In genomic region chr2:103018817-103019494, GRCm38 (mm10) we compare ENCODE assay signal across 9 mouse cellular contexts. TPM values are rescaled to one million over a fixed set of nuclear protein-coding genes. Genes with fewer than 3 reads are reported as not detected.
A peak's percentile ranks its signal among the peaks of the same experiment; 100 is the strongest.
DNase-seq lines count a peak whose midpoint lies in the region; ATAC-seq and TF ChIP-seq lines count a peak whose summit lies in the region.
"Had no signal": no experiment of that assay in that cellular context is flagged by ENCODE, and none has a peak within 500 bp of the region (broad histone marks: within the 10 kb centered on the region; RNA-seq: fewer than 3 reads in every experiment).

No protein-coding gene starts in this region.

- no peaks in the 10 kb centered on the region for H3K27me3 ChIP-seq in cerebellum, adult 2 months (ENCODE audit: control insufficient read depth, insufficient read depth, low read length)
- H3K27me3 ChIP-seq in neural tube, embryonic 14.5 days (ENCODE audit: control insufficient read depth, insufficient read depth, low read length) = no peaks in the 10 kb centered on the region
- H3K27me3 ChIP-seq: liver, embryonic 13.5 days had no signal

- H3K4me1 ChIP-seq in cerebellum, adult 2 months (ENCODE audit: control insufficient read depth, insufficient read depth, low read length) = no peaks in the 10 kb centered on the region
- H3K4me1 ChIP-seq in neural tube, embryonic 14.5 days (ENCODE audit: control insufficient read depth, insufficient read depth, low read length) = no peaks in the 10 kb centered on the region

- 0 out of 2 replicates have a peak, but pooled peaks have one; percentile 30 for ATAC-seq in neural tube, embryonic 14.5 days (ENCODE audit: low read depth)

- H3K36me3 ChIP-seq in neural tube, embryonic 14.5 days (ENCODE audit: control insufficient read depth, insufficient read depth, low read length) = no peaks in the 10 kb centered on the region

- TF ChIP-seq CTCF in cerebellum, adult 2 months (IDR thresholded peaks at IDR 0.05; ENCODE audit: borderline replicate concordance, insufficient read depth, low read depth, low read length) = peak; percentile 27; the same call in 1 of the 2 replicates
- peak; percentile 79 for TF ChIP-seq CTCF in layer of hippocampus, adult 2 months (conservative IDR thresholded peaks at IDR 0.05)

- H3K4me3 ChIP-seq in cerebellum, adult 2 months (replicated peaks; ENCODE audit: insufficient read depth, low read depth, low read length) = no peak overlapping the region
- H3K4me3 ChIP-seq in layer of hippocampus, adult 2 months = no peak overlapping the region
- H3K4me3 ChIP-seq in neural tube, embryonic 14.5 days (ENCODE audit: low read depth, low read length) = no peak overlapping the region
- H3K4me3 ChIP-seq: liver, embryonic 13.5 days had no signal

- DNase-seq in cerebellum, adult 2 months = no peak
- DNase-seq in cerebellum, postnatal 36 days = no peak
- DNase-seq in layer of hippocampus, adult 2 months (ENCODE audit: low spot score in 2 of 2) = peak in 1 of 2 experiments; percentile 13
- no peak for DNase-seq in layer of hippocampus, adult 9-10 months (ENCODE audit: low spot score)
- peak; percentile 41 for DNase-seq in fibroblast of lung, adult 2 months (ENCODE audit: low read depth)
- no peak for DNase-seq in c-Kit-positive CD71-positive TER-119-positive erythroid progenitor cells, embryonic 14.5 days (ENCODE audit: low spot score)
- no peak for DNase-seq in adrenal gland, postnatal 10 days
- DNase-seq: liver, embryonic 13.5 days had no signal

- WGBS in cerebellum, adult 2 months = 67% methylated on average over 9 of the region's 9 CpGs
- 73% methylated on average over 9 of the region's 9 CpGs for WGBS in neural tube, embryonic 14.5 days

- no peak overlapping the region for H3K9ac ChIP-seq in neural tube, embryonic 14.5 days (replicated peaks; ENCODE audit: low read depth, low read length)
- H3K9ac ChIP-seq: liver, embryonic 13.5 days had no signal

- no peak overlapping the region for H3K27ac ChIP-seq in cerebellum, adult 2 months (ENCODE audit: insufficient read depth, low read length)
- no peak overlapping the region for H3K27ac ChIP-seq in layer of hippocampus, adult 2 months
- no peak overlapping the region for H3K27ac ChIP-seq in neural tube, embryonic 14.5 days (ENCODE audit: low read depth, low read length)
- H3K27ac ChIP-seq: liver, embryonic 13.5 days had no signal

- no peak for TF ChIP-seq POLR2A in cerebellum, adult 2 months (IDR thresholded peaks at IDR 0.05; ENCODE audit: borderline replicate concordance, insufficient read depth, low read length)

- H3K4me2 ChIP-seq in neural tube, embryonic 14.5 days (ENCODE audit: low read depth, low read length) = no peak overlapping the region
- H3K4me2 ChIP-seq: liver, embryonic 13.5 days had no signal

- no peaks in the 10 kb centered on the region for H3K9me3 ChIP-seq in neural tube, embryonic 14.5 days (ENCODE audit: control insufficient read depth, low read length)
- H3K9me3 ChIP-seq: liver, embryonic 13.5 days had no signal

RNA-seq across cellular contexts. Expression of gene Pdhx, which starts 54.4 kb away (rescaled TPM):
- polyA plus RNA-seq in cerebellum, adult 2 months (2012; rRNA removed) = 57.0 and 66.0 TPM in 2 replicates
- total RNA-seq in layer of hippocampus, adult 2 months (2021) = 10 to 100 TPM; 53.7 to 55.5 TPM
- polyA plus RNA-seq in neural tube, embryonic 14.5 days (2014; fragmentation: Nextera tagmentation; extraction: Ambion mirVana) = 72.1 and 76.7 TPM in 2 replicates
- total RNA-seq in adrenal gland, postnatal 10 days (2021) = 100 to 1,000 TPM; 118 to 121 TPM

RNA-seq across cellular contexts. Expression of gene Apip, which starts 54.5 kb away (rescaled TPM):
- polyA plus RNA-seq in cerebellum, adult 2 months (2012; rRNA removed) = 45.3 and 46.4 TPM in 2 replicates
- total RNA-seq in layer of hippocampus, adult 2 months (2021) = 10 to 100 TPM; 19.3 to 24.4 TPM
- polyA plus RNA-seq in neural tube, embryonic 14.5 days (2014; fragmentation: Nextera tagmentation; extraction: Ambion mirVana) = 52.1 and 56.3 TPM in 2 replicates
- total RNA-seq in adrenal gland, postnatal 10 days (2021) = 10 to 100 TPM; 54.5 to 61.5 TPM
